Mouse (Mus musculus) liver, embryonic 12.5 days (tissue): ENCODE data around the gene Ttll8. TPM values are rescaled to one million over a fixed set of nuclear protein-coding genes. Genes with fewer than 3 reads are reported as not detected.

ENCODE experiments used
- ATAC-seq: fragments of 200-750 bp; cut with Nextera tagmentation; 2 replicates; pipeline ENCODE4 v1.8.0; 2017; ENCODE audit warnings: moderate number of reproducible peaks, mild to moderate bottlenecking, moderate library complexity
- H3K27ac ChIP-seq: fragments of 300-500 bp; sonication (generic); 2 replicates; pipeline ENCODE4 v1.5.1; 2016; ENCODE audit warnings: mild to moderate bottlenecking
- H3K27me3 ChIP-seq: fragments of 300-500 bp; sonication (generic); replicated peaks from 2 replicates; pipeline ENCODE4 v1.6.1; 2016; ENCODE audit warnings: mild to moderate bottlenecking, moderate library complexity
- H3K36me3 ChIP-seq: fragments of 300-500 bp; sonication (generic); 2 replicates; pipeline ENCODE4 v1.6.1; 2016; ENCODE audit warnings: mild to moderate bottlenecking, moderate library complexity
- H3K4me1 ChIP-seq: fragments of 300-500 bp; sonication (generic); 2 replicates; pipeline ENCODE4 v1.6.1; 2016
- H3K4me2 ChIP-seq: fragments of 300-500 bp; sonication (generic); 2 replicates; pipeline ENCODE4 v1.6.1; 2016; ENCODE audit warnings: mild to moderate bottlenecking, moderate library complexity
- H3K4me3 ChIP-seq: fragments of 300-500 bp; sonication (generic); 2 replicates; pipeline ENCODE4 v1.5.1; 2016; ENCODE audit warnings: mild to moderate bottlenecking, moderate library complexity
- H3K9ac ChIP-seq: fragments of 300-500 bp; sonication (generic); 2 replicates; pipeline ENCODE4 v1.6.1; 2016; ENCODE audit warnings: mild to moderate bottlenecking, moderate library complexity
- H3K9me3 ChIP-seq: fragments of 300-500 bp; sonication (generic); replicated peaks from 2 replicates; pipeline ENCODE4 v1.6.1; 2016; ENCODE audit warnings: mild to moderate bottlenecking, moderate library complexity
- WGBS: fragments of 180-500 bp; shearing (Covaris S2); methylation state at CpG from one replicate; pipeline ENCODE4 v1.1.7; 2016; ENCODE audit not compliant: insufficient replicate concordance; 5-methylcytosine and 5-hydroxymethylcytosine counted together
- polyA plus RNA-seq: library from polyadenylated mRNA; unstranded; fragments of >200 nt; fragmentation: Nextera tagmentation; extraction: Ambion mirVana; gene quantifications from 2 replicates; pipeline ENCODE4 v1.2.1, GENCODE M21; 2016

Ttll8 gene
- polyA plus RNA-seq, 1 experiment from 2014 or later, result not detected

DNA sequence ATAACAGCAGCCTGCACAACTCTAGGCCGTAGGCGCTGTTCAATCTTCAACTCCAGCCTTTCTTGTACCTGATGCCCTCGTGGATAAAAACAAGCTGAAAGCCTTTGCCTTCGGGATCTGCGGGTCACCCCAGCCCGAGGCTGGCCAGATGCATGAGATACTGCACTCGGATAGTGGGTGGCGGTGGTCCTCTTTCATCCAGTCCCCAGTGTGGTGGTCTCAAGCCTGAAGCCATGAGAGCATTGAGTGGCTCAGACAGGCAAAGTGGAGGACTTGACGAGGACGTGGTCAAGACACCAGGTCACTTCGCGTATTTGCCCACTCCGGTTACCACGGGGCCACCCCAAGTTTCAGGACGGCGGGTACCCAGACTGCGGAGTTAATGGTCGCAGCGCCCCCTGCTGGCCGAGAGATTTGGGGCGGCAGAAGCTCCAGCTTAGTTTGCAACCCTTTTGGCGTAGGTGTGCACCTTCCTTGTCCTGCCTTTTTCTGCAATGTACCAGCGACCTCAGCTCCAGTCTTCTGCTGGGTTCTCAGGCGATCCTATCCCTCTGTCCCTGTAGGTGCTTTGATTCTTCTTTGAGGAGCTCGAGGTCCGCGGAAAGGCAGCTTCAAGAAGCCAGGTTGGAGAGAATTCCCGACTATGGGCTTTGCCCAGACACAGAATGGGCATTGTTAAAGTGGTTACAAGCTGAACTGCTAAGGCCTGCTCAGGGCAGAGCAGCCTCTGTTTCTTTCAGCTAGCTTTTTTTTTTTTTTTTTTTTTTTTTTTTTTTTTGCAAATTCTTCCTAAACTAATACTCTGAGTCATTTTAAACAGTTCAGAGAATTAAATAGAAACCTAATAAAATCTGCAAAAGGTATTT is 77.8 kb downstream of the Ttll8 start:
- H3K4me3 ChIP-seq, result no peak overlapping the region
- no peaks in the 10 kb centered on the region for H3K9me3 ChIP-seq
- ATAC-seq, result peak; percentile 45
- no peaks in the 10 kb centered on the region for H3K36me3 ChIP-seq
- 10% methylated on average over 28 of the region's 28 CpGs for WGBS
- no peak overlapping the region for H3K9ac ChIP-seq
- H3K4me2 ChIP-seq, result peak overlapping the region; percentile 39
- H3K27me3 ChIP-seq, result peaks cover 15% of the 10 kb centered on the region
- peaks cover 7% of the 10 kb centered on the region for H3K4me1 ChIP-seq
- no peak overlapping the region for H3K27ac ChIP-seq

DNA sequence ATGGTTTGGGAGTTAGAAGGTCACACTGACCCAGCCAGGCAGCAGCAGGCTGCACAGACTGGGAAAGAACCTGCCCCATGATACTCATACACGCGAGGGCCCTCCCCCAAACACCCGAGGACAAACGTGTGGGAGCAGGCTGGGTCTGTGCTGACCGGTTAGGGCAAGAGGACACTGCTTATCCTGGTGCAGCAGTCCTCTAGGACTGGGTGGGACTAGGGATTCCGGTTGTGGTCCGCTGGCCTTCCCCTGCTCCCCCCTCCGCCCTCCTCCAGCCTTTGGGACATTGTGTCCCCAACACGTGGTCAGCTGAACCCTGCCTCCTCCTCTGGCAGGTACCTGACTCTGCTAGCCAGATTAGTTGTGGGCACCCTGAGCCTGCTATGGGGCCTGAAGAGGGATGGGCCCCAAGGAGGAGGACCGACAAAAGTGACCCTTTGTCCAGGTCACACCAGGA is 78.6 kb downstream of the Ttll8 start:
- ATAC-seq, result peak; percentile 46
- Histone ChIP-seq H3K4me1 (peaks cover 9% of the 10 kb centered on the region), H3K9me3 (no peaks in the 10 kb centered on the region), H3K36me3 (no peaks in the 10 kb centered on the region), H3K27me3 (peaks cover 15% of the 10 kb centered on the region), H3K27ac (no peak overlapping the region), H3K4me2 (peak overlapping the region; percentile 39), H3K4me3 (no peak overlapping the region), H3K9ac (no peak overlapping the region)
- WGBS, result 29% methylated on average over 10 of the region's 10 CpGs

DNA sequence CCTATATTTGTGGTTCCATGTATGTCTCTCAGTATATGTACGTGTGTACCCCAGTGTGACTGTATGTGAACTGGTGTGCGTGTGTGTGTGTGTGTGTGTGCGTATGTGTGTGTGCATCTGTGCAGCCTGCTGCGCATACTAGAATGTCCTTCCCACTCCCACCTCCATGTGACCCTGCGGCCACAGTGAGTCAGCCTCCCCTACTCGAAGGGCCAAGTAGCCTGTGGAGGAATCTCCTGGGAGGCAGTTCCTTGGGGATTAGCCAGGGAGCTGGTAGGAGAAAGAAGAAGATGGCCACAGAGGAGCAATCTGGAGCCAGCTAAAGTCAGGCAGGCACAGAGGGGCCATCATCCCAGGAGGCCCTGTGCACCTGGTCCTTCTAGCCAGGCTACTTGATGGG is 79.7 kb downstream of the Ttll8 start:
- H3K36me3 ChIP-seq, result no peaks in the 10 kb centered on the region
- peaks cover 12% of the 10 kb centered on the region for H3K4me1 ChIP-seq
- ATAC-seq, result no peak
- H3K27ac ChIP-seq, result no peak overlapping the region
- 71% methylated on average over 6 of the region's 6 CpGs for WGBS
- H3K27me3 ChIP-seq, result peaks cover 15% of the 10 kb centered on the region
- no peak overlapping the region for H3K9ac ChIP-seq
- no peak overlapping the region for H3K4me3 ChIP-seq
- H3K9me3 ChIP-seq, result no peaks in the 10 kb centered on the region
- no peak overlapping the region for H3K4me2 ChIP-seq

DNA sequence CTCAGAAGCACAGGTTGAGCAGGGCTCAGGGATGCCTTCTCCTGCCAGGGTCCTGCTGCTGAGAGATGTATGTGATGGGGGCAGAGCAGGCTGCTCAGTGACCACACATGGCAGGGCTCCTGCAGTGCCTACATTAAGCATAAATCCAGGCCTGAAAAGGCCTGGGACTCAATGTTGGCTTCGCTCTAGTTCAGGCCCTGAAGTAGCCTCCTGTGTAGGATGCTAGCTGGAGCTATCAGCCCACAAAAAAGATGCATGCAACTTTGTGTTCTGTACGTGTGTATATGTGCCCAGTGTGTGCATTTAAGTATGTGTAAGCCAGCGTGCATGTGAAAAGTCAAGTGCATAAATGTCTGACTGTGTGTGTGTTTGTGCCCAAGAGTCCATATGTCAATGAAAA is 80.2 kb downstream of the Ttll8 start:
- Histone ChIP-seq H3K9ac (no peak overlapping the region), H3K27me3 (peaks cover 15% of the 10 kb centered on the region), H3K4me1 (peaks cover 12% of the 10 kb centered on the region), H3K4me2 (no peak overlapping the region), H3K27ac (no peak overlapping the region), H3K4me3 (no peak overlapping the region), H3K36me3 (no peaks in the 10 kb centered on the region), H3K9me3 (no peaks in the 10 kb centered on the region)
- no peak for ATAC-seq
- 67% methylated on average over 3 of the region's 3 CpGs for WGBS

DNA sequence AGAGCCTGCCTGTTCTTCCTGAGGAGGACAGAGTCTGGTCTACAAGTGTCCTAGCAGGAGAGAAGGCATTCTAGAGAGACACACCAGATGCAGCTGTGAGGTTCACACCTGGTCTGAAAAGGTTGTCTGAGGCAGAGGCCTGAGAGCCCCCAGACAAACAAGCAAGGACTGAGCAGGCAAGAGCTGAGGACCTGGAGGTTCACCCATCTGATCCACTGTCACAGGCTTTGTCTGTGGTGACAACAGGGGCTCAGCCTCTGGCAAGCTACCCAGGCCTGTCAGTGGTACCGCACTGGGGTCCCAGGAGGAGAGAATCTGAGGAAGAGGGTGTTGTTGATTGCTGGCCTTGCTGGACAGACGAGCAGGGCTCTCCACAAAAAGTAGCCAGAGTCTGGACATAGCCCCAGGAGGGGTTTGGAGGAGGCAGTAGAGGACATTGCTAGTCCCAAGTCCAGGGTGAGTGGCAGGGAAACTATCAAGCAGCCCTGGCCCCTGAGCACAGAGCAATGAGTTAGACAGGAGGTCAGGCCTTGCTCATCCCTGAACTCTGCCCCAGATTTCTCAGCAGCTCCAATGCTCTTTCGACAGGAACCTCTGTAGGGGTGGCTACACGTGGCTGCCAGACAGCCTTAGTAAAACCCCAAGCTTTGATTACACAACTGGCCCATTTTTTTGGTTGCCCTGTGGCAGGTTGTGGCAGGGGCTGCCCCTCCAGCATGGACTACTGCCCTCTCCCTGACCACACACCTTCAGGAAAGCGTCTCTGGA is 83.6 kb downstream of the Ttll8 start:
- H3K9ac ChIP-seq, result no peak overlapping the region
- H3K4me3 ChIP-seq, result no peak overlapping the region
- H3K9me3 ChIP-seq, result no peaks in the 10 kb centered on the region
- peaks cover 8% of the 10 kb centered on the region for H3K27me3 ChIP-seq
- no peak overlapping the region for H3K27ac ChIP-seq
- H3K4me2 ChIP-seq, result no peak overlapping the region
- H3K36me3 ChIP-seq, result peaks cover 10% of the 10 kb centered on the region
- 51% methylated on average over 5 of the region's 5 CpGs for WGBS
- ATAC-seq, result peak; percentile 34; the same call in 1 of the 2 replicates
- peaks cover 23% of the 10 kb centered on the region for H3K4me1 ChIP-seq

DNA sequence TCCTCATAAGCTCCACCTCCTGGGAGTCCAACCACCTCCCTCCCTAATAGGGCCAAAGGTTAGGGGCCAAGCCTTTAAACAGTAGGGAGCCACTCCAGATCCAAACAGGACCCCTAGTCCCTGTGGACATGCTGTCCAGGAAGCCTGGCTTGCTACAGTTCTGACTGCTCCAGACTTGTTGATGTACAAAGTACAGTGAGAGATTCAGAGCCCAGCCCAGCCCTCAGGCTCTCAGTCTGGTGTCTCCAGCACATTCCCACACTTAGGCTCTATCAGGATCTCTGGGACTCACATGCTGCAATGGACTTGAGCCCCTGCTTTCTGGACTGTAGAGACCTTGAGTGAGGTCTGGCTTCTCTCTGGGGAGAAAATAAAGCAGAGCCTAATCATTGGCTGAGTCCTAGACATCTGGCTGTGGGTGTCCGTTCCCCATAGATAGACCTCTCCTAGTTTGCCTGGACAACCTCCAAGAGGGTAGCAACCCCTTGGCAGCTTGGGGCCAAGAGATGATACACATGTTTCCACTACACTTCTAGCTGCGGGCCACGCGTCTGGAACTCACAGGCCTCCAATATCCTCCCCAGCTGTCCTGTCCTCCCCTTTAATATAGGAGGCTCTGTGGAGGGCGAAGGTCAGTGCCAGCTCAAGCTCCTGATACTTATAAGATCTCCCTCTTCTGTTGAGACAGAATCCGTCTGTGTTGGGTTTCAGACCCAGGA is 86.0 kb downstream of the Ttll8 start:
- H3K4me1 ChIP-seq, result peaks cover 44% of the 10 kb centered on the region
- H3K9ac ChIP-seq, result no peak overlapping the region
- H3K4me2 ChIP-seq, result no peak overlapping the region
- ATAC-seq, result 0 out of 2 replicates have a peak, but pooled peaks have one; percentile 14
- no peaks in the 10 kb centered on the region for H3K27me3 ChIP-seq
- H3K27ac ChIP-seq, result peak overlapping the region; percentile 45
- no peaks in the 10 kb centered on the region for H3K9me3 ChIP-seq
- 77% methylated on average over 6 of the region's 6 CpGs for whole genome bisulfite sequencing
- H3K4me3 ChIP-seq, result no peak overlapping the region
- H3K36me3 ChIP-seq, result peaks cover 26% of the 10 kb centered on the region

DNA sequence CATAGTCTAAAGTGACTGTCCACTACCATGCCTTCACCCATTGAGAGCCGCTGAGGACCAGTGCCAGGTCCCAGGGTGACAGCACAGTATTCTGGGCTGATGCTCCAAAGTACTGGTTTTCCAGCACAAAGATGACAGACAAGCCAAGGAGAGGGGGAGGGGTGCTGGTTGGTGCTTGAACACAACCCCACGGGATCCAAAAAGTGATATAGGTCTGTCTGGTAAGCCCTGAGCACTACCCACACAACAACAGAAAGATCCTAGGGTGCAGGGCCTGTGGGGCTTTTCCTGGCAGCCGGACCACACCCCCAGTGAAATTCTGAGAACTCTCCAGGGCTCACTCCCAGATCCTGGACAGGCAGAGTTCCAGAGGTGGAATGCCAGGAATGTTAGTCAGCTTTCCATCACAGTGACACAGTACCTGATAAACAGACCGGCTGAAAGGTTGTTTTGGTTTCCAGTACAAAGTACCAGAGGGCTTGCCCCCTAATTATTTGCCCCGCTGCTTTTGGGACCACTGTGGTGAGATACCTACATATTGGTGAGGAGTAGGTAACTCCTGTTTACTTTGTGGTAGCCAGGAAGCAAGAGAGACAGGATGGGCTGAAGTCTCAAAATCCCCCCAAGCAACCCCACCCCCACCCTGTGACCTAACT is 86.7 kb downstream of the Ttll8 start:
- H3K4me1 ChIP-seq, result peaks cover 51% of the 10 kb centered on the region
- no peaks in the 10 kb centered on the region for H3K27me3 ChIP-seq
- no peak overlapping the region for H3K9ac ChIP-seq
- no peaks in the 10 kb centered on the region for H3K9me3 ChIP-seq
- no peak overlapping the region for H3K4me2 ChIP-seq
- H3K27ac ChIP-seq, result peak overlapping the region; percentile 45
- WGBS, result 35% methylated on average over 5 of the region's 5 CpGs
- no peak overlapping the region for H3K4me3 ChIP-seq
- no peak for ATAC-seq
- peaks cover 26% of the 10 kb centered on the region for H3K36me3 ChIP-seq

DNA sequence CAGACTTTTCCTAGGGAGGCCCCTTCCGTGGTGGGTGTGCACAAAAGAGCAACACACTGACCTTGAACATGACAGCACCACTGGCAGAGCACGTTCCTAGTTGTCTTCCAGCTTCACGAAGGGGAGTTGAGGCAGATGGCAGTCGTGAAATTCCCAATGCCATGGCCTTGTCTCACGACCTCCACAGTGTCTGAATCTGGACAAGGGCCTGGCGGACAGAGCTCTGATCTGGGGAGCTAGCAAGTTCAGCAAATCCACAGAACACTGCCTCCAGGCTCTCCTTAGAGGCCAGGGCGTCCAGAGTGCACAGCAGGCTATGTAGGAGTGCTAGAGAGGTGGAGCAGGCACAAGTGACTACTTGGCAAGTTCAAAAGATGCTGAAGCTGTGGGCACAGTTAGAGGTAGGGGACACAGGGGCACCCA is 87.3 kb downstream of the Ttll8 start:
- Histone ChIP-seq H3K27ac (peak overlapping the region; percentile 2; the same call in 1 of the 2 replicates), H3K9ac (no peak overlapping the region), H3K4me2 (no peak overlapping the region), H3K4me1 (peaks cover 54% of the 10 kb centered on the region), H3K36me3 (peaks cover 26% of the 10 kb centered on the region), H3K27me3 (no peaks in the 10 kb centered on the region), H3K4me3 (no peak overlapping the region), H3K9me3 (no peaks in the 10 kb centered on the region)
- WGBS, result 44% methylated on average over 7 of the region's 7 CpGs
- no peak for ATAC-seq

DNA sequence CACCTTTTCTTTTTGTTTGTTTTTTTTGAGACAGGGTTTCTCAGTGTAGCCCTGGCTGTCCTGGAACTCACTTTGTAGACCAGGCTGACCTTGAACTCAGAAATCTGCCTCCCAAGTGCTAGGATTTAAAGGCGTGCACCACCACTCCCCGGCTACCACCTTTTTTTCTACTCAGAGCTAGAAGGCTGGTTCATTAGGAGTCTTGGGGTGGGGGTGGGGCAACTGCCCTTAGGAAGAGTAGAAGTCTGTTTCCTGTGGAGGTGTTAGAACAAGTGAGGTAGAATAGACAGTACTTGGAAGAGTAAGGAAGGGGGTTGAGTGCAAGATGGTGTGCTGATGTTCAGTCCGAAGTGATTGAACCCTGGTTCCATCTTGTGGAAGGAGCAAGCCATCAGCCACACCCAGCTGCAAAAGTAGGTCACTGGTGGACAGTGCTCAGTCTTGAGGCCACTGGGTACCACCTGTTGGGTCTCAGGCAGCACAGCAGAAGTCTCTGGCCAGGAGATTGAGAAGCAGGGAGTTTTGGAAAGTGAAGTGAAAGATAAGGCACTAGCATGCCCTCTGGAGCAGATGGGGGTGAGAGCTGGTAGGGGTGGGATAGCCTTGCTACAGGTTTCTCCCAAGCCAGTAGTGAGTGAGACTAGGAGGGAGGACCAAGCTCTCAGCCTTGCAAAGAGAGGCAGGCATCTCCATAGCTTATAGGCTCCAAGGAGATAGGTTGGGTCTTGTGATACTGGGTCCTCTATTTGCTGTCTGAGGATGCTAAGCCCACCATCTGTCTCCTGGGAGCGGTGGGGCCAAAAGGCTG is 88.1 kb downstream of the Ttll8 start:
- Histone ChIP-seq H3K36me3 (peaks cover 26% of the 10 kb centered on the region), H3K4me1 (peaks cover 62% of the 10 kb centered on the region), H3K27me3 (no peaks in the 10 kb centered on the region), H3K27ac (peak overlapping the region; percentile 2; the same call in 1 of the 2 replicates), H3K9ac (no peak overlapping the region), H3K4me3 (no peak overlapping the region), H3K9me3 (no peaks in the 10 kb centered on the region), H3K4me2 (no peak overlapping the region)
- 63% methylated on average over 4 of the region's 4 CpGs for WGBS
- no peak for ATAC-seq

DNA sequence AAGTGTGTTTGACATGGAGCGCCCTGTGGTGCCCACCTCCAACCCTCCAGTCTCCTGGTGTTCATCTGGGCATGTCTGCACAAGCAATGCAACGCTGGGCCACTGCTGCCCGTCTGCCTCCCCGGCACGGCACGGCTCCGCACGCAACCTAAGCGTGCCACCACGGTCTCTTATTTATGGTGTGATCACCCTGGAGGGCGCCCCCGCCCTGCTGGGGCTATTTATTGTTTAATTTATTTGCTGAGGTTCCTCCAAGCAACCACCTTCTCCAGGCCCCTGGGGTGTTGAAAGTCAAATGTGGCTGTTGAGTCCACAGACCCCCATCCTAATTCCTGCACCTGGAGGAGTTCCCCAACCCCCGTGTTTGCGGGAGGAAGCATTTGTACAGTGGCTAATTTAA is 89.2 kb downstream of the Ttll8 start:
- Histone ChIP-seq H3K27ac (no peak overlapping the region), H3K4me1 (peaks cover 63% of the 10 kb centered on the region), H3K9ac (no peak overlapping the region)

More for the DNA sequence above, 89.2 kb downstream of the Ttll8 start:
- H3K36me3 ChIP-seq, result peaks cover 26% of the 10 kb centered on the region
- 91% methylated on average over 14 of the region's 14 CpGs for WGBS
- peaks cover 4% of the 10 kb centered on the region; the same call in 1 of the 2 replicates for H3K27me3 ChIP-seq
- H3K4me3 ChIP-seq, result peak overlapping the region; percentile 71; the same call in 1 of the 2 replicates
- no peaks in the 10 kb centered on the region for H3K9me3 ChIP-seq
- ATAC-seq, result no peak
- peak overlapping the region; percentile 98 for H3K4me2 ChIP-seq
